In the genomic region with DNA sequence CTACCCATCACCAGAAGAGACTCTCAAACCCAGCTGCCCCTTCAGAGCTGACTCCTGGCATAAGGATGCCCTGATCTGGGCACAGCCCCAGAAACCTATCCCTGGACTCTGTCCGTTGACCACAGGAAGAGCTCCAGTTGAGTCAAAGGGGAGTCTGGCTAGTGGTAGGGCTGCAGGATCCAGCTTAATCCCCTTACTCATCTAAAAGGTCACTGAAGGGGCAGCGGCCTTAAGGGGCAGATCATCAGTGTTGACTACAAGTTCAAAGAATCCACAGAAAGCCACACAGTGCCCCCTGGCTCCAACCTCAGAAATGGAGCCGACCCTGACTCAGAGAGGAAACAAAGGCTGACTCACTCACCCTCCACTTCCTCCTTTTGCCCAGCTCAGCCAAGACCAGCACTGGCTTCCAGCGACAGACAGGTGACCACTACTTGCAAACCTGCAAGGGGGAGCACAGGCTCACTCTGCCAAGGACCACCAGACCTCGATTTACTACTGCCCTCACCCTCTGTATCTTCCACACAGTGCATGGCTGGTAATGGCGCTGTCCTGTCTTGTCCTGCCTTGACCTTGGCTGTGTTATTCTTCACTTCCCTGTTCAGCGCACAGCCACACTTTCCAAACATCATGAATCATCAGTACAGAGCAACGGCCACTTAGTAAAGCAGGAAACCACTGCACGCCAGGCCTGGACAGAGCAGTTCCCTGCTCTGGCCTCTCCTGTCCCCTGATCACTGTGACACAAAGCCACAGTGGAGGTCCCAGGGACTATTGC, we compare ENCODE assay signal across 8 mouse cellular contexts.
DNase-seq lines count a peak whose midpoint lies in the region; ATAC-seq and TF ChIP-seq lines count a peak whose summit lies in the region.

No protein-coding gene starts in this region.

- no peak for DNase-seq in forebrain, embryonic 10.5 days (ENCODE audit: extremely low spot score, low spot score)
- DNase-seq in forebrain, postnatal 0 days = no peak
- no peak for DNase-seq in heart, embryonic 10.5 days (ENCODE audit: low spot score)
- DNase-seq in lung, postnatal 36 days = peak; percentile 86
- peak; percentile 74 for DNase-seq in stomach, postnatal 0 days (ENCODE audit: low spot score)
- DNase-seq in right cerebral cortex, postnatal 14 days = no peak

- peaks cover 50% of the 10 kb centered on the region for H3K4me1 ChIP-seq in forebrain, embryonic 10.5 days
- H3K4me1 ChIP-seq in forebrain, postnatal 0 days (ENCODE audit: insufficient read depth) = no peaks in the 10 kb centered on the region
- H3K4me1 ChIP-seq in bone marrow, adult 2 months (ENCODE audit: control insufficient read depth, insufficient read depth, low read length) = peaks cover 43% of the 10 kb centered on the region
- H3K4me1 ChIP-seq in heart, embryonic 10.5 days = peaks cover 61% of the 10 kb centered on the region
- peaks cover 23% of the 10 kb centered on the region for H3K4me1 ChIP-seq in kidney, embryonic 14.5 days (ENCODE audit: control insufficient read depth, insufficient read depth, low read length)
- H3K4me1 ChIP-seq in stomach, postnatal 0 days (replicated peaks; ENCODE audit: control insufficient read depth, insufficient read depth) = peaks cover 3% of the 10 kb centered on the region; the same call in 1 of the 2 replicates

- WGBS in forebrain, embryonic 10.5 days = 62% methylated on average over 9 of the region's 9 CpGs
- 68% methylated on average over 9 of the region's 9 CpGs for WGBS in forebrain, postnatal 0 days
- 3% methylated on average over 9 of the region's 9 CpGs for WGBS in bone marrow, adult 2 months
- 36% methylated on average over 9 of the region's 9 CpGs for WGBS in heart, embryonic 10.5 days
- WGBS in kidney, embryonic 14.5 days = 20% methylated on average over 9 of the region's 9 CpGs
- WGBS in stomach, postnatal 0 days = 26% methylated on average over 9 of the region's 9 CpGs

- no peaks in the 10 kb centered on the region for H3K36me3 ChIP-seq in forebrain, embryonic 10.5 days (replicated peaks)
- no peaks in the 10 kb centered on the region for H3K36me3 ChIP-seq in forebrain, postnatal 0 days (ENCODE audit: insufficient read depth)
- H3K36me3 ChIP-seq in heart, embryonic 10.5 days = no peaks in the 10 kb centered on the region
- H3K36me3 ChIP-seq in kidney, embryonic 14.5 days (ENCODE audit: control insufficient read depth, insufficient read depth, low read length) = no peaks in the 10 kb centered on the region
- H3K36me3 ChIP-seq in stomach, postnatal 0 days (ENCODE audit: control insufficient read depth, insufficient read depth, low read length) = no peaks in the 10 kb centered on the region

- H3K9me3 ChIP-seq in forebrain, embryonic 10.5 days = no peaks in the 10 kb centered on the region
- H3K9me3 ChIP-seq in forebrain, postnatal 0 days (ENCODE audit: low read length) = no peaks in the 10 kb centered on the region
- H3K9me3 ChIP-seq in heart, embryonic 10.5 days = no peaks in the 10 kb centered on the region
- no peaks in the 10 kb centered on the region for H3K9me3 ChIP-seq in kidney, embryonic 14.5 days (ENCODE audit: control insufficient read depth, low read length)
- H3K9me3 ChIP-seq in stomach, postnatal 0 days (ENCODE audit: control insufficient read depth, low read length) = no peaks in the 10 kb centered on the region

- H3K4me2 ChIP-seq in forebrain, postnatal 0 days (ENCODE audit: low read depth) = no peak overlapping the region
- no peak overlapping the region for H3K4me2 ChIP-seq in kidney, embryonic 14.5 days (replicated peaks; ENCODE audit: low read depth, low read length)
- H3K4me2 ChIP-seq in stomach, postnatal 0 days (replicated peaks; ENCODE audit: low read depth) = no peak overlapping the region

- no peak overlapping the region for H3K9ac ChIP-seq in forebrain, postnatal 0 days
- 0 out of 2 replicates have a peak overlapping the region, but pooled peaks have one; percentile 18 for H3K9ac ChIP-seq in kidney, embryonic 14.5 days (ENCODE audit: low read depth, low read length)
- no peak overlapping the region for H3K9ac ChIP-seq in stomach, postnatal 0 days (ENCODE audit: low read length)

- TF ChIP-seq EP300 in stomach, postnatal 0 days (optimal IDR thresholded peaks at IDR 0.05) = no peak

- no peak for ATAC-seq in forebrain, postnatal 0 days
- peak; percentile 66; the same call in 1 of the 2 replicates for ATAC-seq in kidney, embryonic 14.5 days (ENCODE audit: low FRiP score, low TSS enrichment)
- ATAC-seq in stomach, postnatal 0 days (ENCODE audit: low FRiP score, low TSS enrichment) = peak; percentile 85

- TF ChIP-seq CTCF in forebrain, postnatal 0 days (IDR thresholded peaks at IDR 0.05; ENCODE audit: low read depth) = no peak
- TF ChIP-seq CTCF in bone marrow, adult 2 months (IDR thresholded peaks at IDR 0.05; ENCODE audit: control insufficient read depth, insufficient read depth, low read length) = peak; percentile 46; the same call in 1 of the 2 replicates
- peak; percentile 59 for TF ChIP-seq CTCF in stomach, postnatal 0 days (IDR thresholded peaks at IDR 0.05; ENCODE audit: low read depth)

- TF ChIP-seq POLR2A in bone marrow, adult 2 months (IDR thresholded peaks at IDR 0.05; ENCODE audit: borderline replicate concordance, control insufficient read depth, low read depth, low read length) = 0 out of 2 replicates have a peak, but pooled peaks have one; percentile 23

- no peaks in the 10 kb centered on the region for H3K27me3 ChIP-seq in forebrain, embryonic 10.5 days (ENCODE audit: poor library complexity, severe bottlenecking)
- no peaks in the 10 kb centered on the region for H3K27me3 ChIP-seq in forebrain, postnatal 0 days (ENCODE audit: insufficient read depth, low read length)
- H3K27me3 ChIP-seq in heart, embryonic 10.5 days (ENCODE audit: insufficient read depth, poor library complexity, severe bottlenecking) = no peaks in the 10 kb centered on the region
- H3K27me3 ChIP-seq in kidney, embryonic 14.5 days (ENCODE audit: control insufficient read depth, insufficient read depth, low read length) = no peaks in the 10 kb centered on the region
- H3K27me3 ChIP-seq in stomach, postnatal 0 days (ENCODE audit: control insufficient read depth, insufficient read depth, low read length) = no peaks in the 10 kb centered on the region

- H3K4me3 ChIP-seq in forebrain, embryonic 10.5 days = no peak overlapping the region
- no peak overlapping the region for H3K4me3 ChIP-seq in forebrain, postnatal 0 days (ENCODE audit: low read depth, low read length)
- H3K4me3 ChIP-seq in bone marrow, adult 2 months (replicated peaks; ENCODE audit: control insufficient read depth, low read depth, low read length) = peak overlapping the region; percentile 25
- H3K4me3 ChIP-seq in heart, embryonic 10.5 days = no peak overlapping the region
- no peak overlapping the region for H3K4me3 ChIP-seq in kidney, embryonic 14.5 days (ENCODE audit: low read length)
- no peak overlapping the region for H3K4me3 ChIP-seq in stomach, postnatal 0 days (ENCODE audit: low read depth, low read length)

- peak overlapping the region; percentile 72 for H3K27ac ChIP-seq in forebrain, embryonic 10.5 days
- H3K27ac ChIP-seq in forebrain, postnatal 0 days (ENCODE audit: low read depth, low read length) = no peak overlapping the region
- peak overlapping the region; percentile 86 for H3K27ac ChIP-seq in bone marrow, adult 2 months (ENCODE audit: control insufficient read depth, insufficient read depth, low read depth, low read length, poor library complexity)
- H3K27ac ChIP-seq in heart, embryonic 10.5 days = peak overlapping the region; percentile 86
- peak overlapping the region; percentile 83 for H3K27ac ChIP-seq in kidney, embryonic 14.5 days (ENCODE audit: low read depth, low read length)
- H3K27ac ChIP-seq in stomach, postnatal 0 days (replicated peaks) = peak overlapping the region; percentile 88

Comparison
In these comparisons a context has a peak if more than half of its experiments do, and no peak if none do; other contexts are left out.
1. DNase-seq: peak in lung, postnatal 36 days (single experiment) and stomach, postnatal 0 days (single experiment); none in forebrain, embryonic 10.5 days (single experiment), forebrain, postnatal 0 days (single experiment), heart, embryonic 10.5 days (single experiment) and right cerebral cortex, postnatal 14 days (single experiment).